Mouse (Mus musculus): ENCODE results near the gene Prss36. TPM values are rescaled to one million over a fixed set of nuclear protein-coding genes. Genes with fewer than 3 reads are reported as not detected.

The Prss36 gene
- polyA plus RNA-seq, 1 experiment from 2014 or later = 9.7 TPM

- Histone ChIP-seq H3K4me1 (replicated peaks; ENCODE audit: control insufficient read depth, insufficient read depth) (no peaks in the 10 kb centered on the region), H3K9me3 (ENCODE audit: control insufficient read depth, low read length) (no peaks in the 10 kb centered on the region), H3K4me2 (replicated peaks; ENCODE audit: low read depth) (no peak overlapping the region), H3K27ac (replicated peaks) (no peak overlapping the region), H3K27me3 (ENCODE audit: control insufficient read depth, insufficient read depth, low read length) (no peaks in the 10 kb centered on the region), H3K9ac (ENCODE audit: low read length) (no peak overlapping the region), H3K4me3 (ENCODE audit: low read depth, low read length) (no peak overlapping the region), H3K36me3 (ENCODE audit: control insufficient read depth, insufficient read depth, low read length) (peaks cover 40% of the 10 kb centered on the region)
- WGBS = 89% methylated on average over 3 of the region's 3 CpGs
- DNase-seq (ENCODE audit: low spot score) (no peak), ATAC-seq (ENCODE audit: low FRiP score, low TSS enrichment) (no peak)
- TF ChIP-seq CTCF (IDR thresholded peaks at IDR 0.05; ENCODE audit: low read depth) = no peak
- TF ChIP-seq EP300 (optimal IDR thresholded peaks at IDR 0.05) = no peak
These were observed 34.1 kb upstream of the Prss36 start for GRCm38 (mm10) chr7:127980606-127981005.

DNA sequence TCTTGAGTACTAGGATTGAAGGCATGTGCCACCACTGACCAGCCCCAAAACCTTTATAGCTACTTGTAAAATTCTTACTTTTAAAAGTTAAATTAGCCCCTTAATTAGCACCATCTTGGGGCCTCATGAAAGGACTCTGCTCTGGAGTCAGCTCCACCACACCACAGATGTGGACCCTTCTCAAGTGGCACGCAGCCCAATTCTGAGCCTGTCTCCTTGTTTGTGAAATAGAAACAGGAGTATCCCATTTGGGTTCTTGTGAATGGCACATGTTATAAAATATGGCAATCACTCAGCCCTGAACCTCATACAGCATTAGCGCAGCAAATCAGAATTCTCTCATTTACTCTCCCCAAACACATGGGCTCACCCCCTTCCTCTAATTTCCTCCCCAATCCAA is 32.3 kb upstream of the Prss36 start:
- no peak for ATAC-seq (ENCODE audit: low FRiP score, low TSS enrichment)
- 91% methylated on average over 2 of the region's 2 CpGs for WGBS
- Histone ChIP-seq H3K27me3 (ENCODE audit: control insufficient read depth, insufficient read depth, low read length) (no peaks in the 10 kb centered on the region), H3K4me1 (replicated peaks; ENCODE audit: control insufficient read depth, insufficient read depth) (no peaks in the 10 kb centered on the region), H3K9me3 (ENCODE audit: control insufficient read depth, low read length) (no peaks in the 10 kb centered on the region), H3K9ac (ENCODE audit: low read length) (no peak overlapping the region), H3K4me3 (ENCODE audit: low read depth, low read length) (no peak overlapping the region), H3K27ac (replicated peaks) (no peak overlapping the region), H3K4me2 (replicated peaks; ENCODE audit: low read depth) (no peak overlapping the region), H3K36me3 (ENCODE audit: control insufficient read depth, insufficient read depth, low read length) (peaks cover 43% of the 10 kb centered on the region)
- no peak for TF ChIP-seq EP300 (optimal IDR thresholded peaks at IDR 0.05)
- no peak for TF ChIP-seq CTCF (IDR thresholded peaks at IDR 0.05; ENCODE audit: low read depth)
- no peak for DNase-seq (ENCODE audit: low spot score)

GRCm38 (mm10) chr7:127974413-127974930 is 27.9 kb upstream of the Prss36 start:
- TF ChIP-seq EP300 (optimal IDR thresholded peaks at IDR 0.05) (no peak), CTCF (IDR thresholded peaks at IDR 0.05; ENCODE audit: low read depth) (no peak)
- Histone ChIP-seq H3K27me3 (ENCODE audit: control insufficient read depth, insufficient read depth, low read length) (no peaks in the 10 kb centered on the region), H3K36me3 (ENCODE audit: control insufficient read depth, insufficient read depth, low read length) (peaks cover 45% of the 10 kb centered on the region), H3K9me3 (ENCODE audit: control insufficient read depth, low read length) (no peaks in the 10 kb centered on the region), H3K9ac (ENCODE audit: low read length) (no peak overlapping the region), H3K4me3 (ENCODE audit: low read depth, low read length) (no peak overlapping the region), H3K27ac (replicated peaks) (no peak overlapping the region), H3K4me2 (replicated peaks; ENCODE audit: low read depth) (no peak overlapping the region), H3K4me1 (replicated peaks; ENCODE audit: control insufficient read depth, insufficient read depth) (no peaks in the 10 kb centered on the region)
- 75% methylated on average over 2 of the region's 2 CpGs for whole genome bisulfite sequencing
- DNase-seq (ENCODE audit: low spot score) = no peak
- ATAC-seq (ENCODE audit: low FRiP score, low TSS enrichment) = no peak

GRCm38 (mm10) chr7:127967922-127968828 is 21.6 kb upstream of the Prss36 start:
- Histone ChIP-seq H3K9ac (ENCODE audit: low read length) (peak overlapping the region; percentile 99), H3K4me3 (ENCODE audit: low read depth, low read length) (peak overlapping the region; percentile 98), H3K4me2 (replicated peaks; ENCODE audit: low read depth) (peak overlapping the region; percentile 74), H3K36me3 (ENCODE audit: control insufficient read depth, insufficient read depth, low read length) (peaks cover 15% of the 10 kb centered on the region), H3K4me1 (replicated peaks; ENCODE audit: control insufficient read depth, insufficient read depth) (no peaks in the 10 kb centered on the region), H3K9me3 (ENCODE audit: control insufficient read depth, low read length) (no peaks in the 10 kb centered on the region), H3K27ac (replicated peaks) (peak overlapping the region; percentile 97), H3K27me3 (ENCODE audit: control insufficient read depth, insufficient read depth, low read length) (no peaks in the 10 kb centered on the region)
- DNase-seq (ENCODE audit: low spot score) (peak; percentile 87), ATAC-seq (ENCODE audit: low FRiP score, low TSS enrichment) (peak; percentile 55)
- TF ChIP-seq EP300 (optimal IDR thresholded peaks at IDR 0.05) = no peak
- TF ChIP-seq CTCF (IDR thresholded peaks at IDR 0.05; ENCODE audit: low read depth) = no peak
- WGBS = under 1% methylated on average over 40 of the region's 42 CpGs

DNA sequence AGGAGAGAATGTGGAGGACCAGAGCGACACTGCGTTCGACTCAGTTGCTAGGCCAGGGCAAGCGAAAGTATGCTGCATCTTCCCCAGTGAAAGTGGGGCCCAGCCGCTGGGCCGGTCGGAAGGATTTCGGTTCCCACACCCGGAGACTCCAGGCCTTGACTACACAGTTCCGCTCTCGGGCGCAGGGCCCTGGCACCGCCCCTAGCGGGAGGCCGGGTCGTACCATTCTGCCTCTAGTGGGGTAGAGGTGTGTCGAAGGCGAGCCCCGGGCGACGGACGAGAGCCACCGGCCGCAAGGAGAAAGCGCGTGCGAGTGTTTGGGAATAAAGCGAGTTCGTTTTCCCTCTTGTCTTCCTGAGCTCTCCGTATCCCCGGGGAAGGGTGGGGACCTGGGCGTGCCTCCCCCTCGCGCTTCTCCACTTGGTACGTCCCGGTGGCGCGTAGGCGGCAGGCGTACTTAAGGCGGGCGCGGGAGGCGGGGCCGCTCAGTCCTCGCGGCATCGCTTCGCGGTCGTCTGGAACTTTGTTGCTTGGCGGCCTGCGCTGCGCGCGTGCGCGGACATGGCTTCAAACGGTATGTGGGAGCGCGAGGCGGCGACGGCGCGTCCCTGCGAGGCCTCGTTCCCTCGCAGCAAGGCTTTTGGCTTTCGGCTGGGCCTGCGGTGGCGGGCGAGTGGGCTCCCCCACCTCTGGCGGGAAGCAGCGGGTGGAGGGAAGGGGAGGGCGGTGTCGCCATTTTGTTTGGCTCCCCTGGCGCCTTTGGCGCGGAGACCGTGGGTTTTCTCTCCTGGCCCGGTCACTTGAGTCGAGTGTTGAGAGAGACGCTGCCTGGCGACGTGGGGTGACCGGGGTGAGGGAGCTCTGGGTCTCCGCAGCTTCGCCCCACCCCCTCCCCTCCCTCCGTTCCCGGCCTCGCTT is 20.7 kb upstream of the Prss36 start, which contains the start of gene Fus:
Gene Fus (plus strand): TSS at position 454 of the 918 bp plus-strand sequence.
- Histone ChIP-seq H3K9ac (ENCODE audit: low read length) (peak within 1 kb of the TSS; percentile 99), H3K4me1 (replicated peaks; ENCODE audit: control insufficient read depth, insufficient read depth) (no peaks in the 10 kb centered on the region), H3K4me3 (ENCODE audit: low read depth, low read length) (peak within 1 kb of the TSS; percentile 98), H3K9me3 (ENCODE audit: control insufficient read depth, low read length) (no peaks in the 10 kb centered on the region), H3K36me3 (ENCODE audit: control insufficient read depth, insufficient read depth, low read length) (peaks cover 9% of the 10 kb centered on the region), H3K4me2 (replicated peaks; ENCODE audit: low read depth) (peak within 1 kb of the TSS; percentile 74), H3K27me3 (ENCODE audit: control insufficient read depth, insufficient read depth, low read length) (no peaks in the 10 kb centered on the region), H3K27ac (replicated peaks) (peak within 1 kb of the TSS; percentile 97)
- WGBS = under 1% methylated on average over 91 of the region's 92 CpGs
- ATAC-seq (ENCODE audit: low FRiP score, low TSS enrichment) (peak; percentile 95), DNase-seq (ENCODE audit: low spot score) (peak; percentile 94)
- TF ChIP-seq EP300 (optimal IDR thresholded peaks at IDR 0.05) = peak; percentile 94
- peak; percentile 50 for TF ChIP-seq CTCF (IDR thresholded peaks at IDR 0.05; ENCODE audit: low read depth)

Measured in stomach, postnatal 0 days (tissue).